Mouse (Mus musculus) layer of hippocampus, adult 18-20 months (tissue): ENCODE data around the gene Xylt1. TPM values are rescaled to one million over a fixed set of nuclear protein-coding genes. Genes with fewer than 3 reads are reported as not detected.

Source experiments
- DNase-seq, 2 experiments: peaks; one replicate each; pipeline ENCODE4 v3.0.0; 2022; ENCODE audit warnings: low spot score in 2 of 2
- total RNA-seq, 2 experiments: library from RNA; stranded (reverse); gene quantifications; 2 replicates each; pipeline ENCODE4 v1.2.3; 2021

Xylt1 gene
- total RNA-seq, 2 experiments from 2014 or later = 45.0 to 46.7 TPM

DNA sequence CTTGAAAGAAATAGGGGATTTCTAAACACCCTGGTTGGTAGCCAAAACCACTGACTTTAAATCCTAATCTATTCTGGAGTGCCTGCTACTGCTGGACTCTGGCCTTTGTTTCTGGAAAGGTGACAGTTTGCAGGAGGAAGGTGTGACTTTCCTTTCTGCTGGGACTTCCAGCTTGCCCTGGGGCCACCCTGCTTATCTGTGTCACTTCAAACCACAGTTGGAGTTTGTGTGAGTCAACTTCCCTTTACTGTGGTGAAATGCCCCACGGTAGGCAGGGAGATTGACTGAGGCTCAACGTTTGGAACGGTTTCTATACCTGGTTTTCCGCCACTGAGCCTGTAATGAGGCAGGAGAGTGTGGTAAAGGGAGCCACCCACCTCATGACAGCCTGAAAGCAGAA lies 13.2 kb downstream of the Xylt1 start:
- DNase-seq = no peak

GRCm38 (mm10) chr7:117394380-117394779 lies 13.6 kb downstream of the Xylt1 start:
- no peak for DNase-seq

- no peak for DNase-seq
Measured at GRCm38 (mm10) chr7:117395511-117395910, 14.7 kb downstream of the Xylt1 start.

GRCm38 (mm10) chr7:117397877-117398276 lies 17.1 kb downstream of the Xylt1 start:
- no peak for DNase-seq

DNA sequence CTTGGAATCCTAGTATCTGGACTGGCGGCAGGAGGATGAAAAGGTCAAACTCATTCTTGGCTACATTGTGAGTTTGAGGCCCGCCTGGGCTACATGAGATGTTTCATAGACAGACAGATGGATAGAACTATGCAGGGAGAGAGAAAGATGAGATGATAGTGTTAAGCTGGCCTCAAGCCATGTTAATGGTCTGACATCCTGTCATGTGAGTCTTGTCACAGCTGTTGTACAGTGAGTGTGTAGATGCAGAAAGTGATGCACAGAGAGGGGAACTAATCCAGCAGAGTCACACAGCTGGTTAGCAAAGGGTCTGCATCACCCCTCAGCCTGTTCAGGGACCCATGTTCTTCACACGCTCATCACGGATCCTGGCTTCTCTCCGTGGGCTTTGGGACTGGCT lies 19.2 kb downstream of the Xylt1 start:
- no peak for DNase-seq

GRCm38 (mm10) chr7:117401581-117401980 lies 20.8 kb downstream of the Xylt1 start:
- DNase-seq = no peak

DNA sequence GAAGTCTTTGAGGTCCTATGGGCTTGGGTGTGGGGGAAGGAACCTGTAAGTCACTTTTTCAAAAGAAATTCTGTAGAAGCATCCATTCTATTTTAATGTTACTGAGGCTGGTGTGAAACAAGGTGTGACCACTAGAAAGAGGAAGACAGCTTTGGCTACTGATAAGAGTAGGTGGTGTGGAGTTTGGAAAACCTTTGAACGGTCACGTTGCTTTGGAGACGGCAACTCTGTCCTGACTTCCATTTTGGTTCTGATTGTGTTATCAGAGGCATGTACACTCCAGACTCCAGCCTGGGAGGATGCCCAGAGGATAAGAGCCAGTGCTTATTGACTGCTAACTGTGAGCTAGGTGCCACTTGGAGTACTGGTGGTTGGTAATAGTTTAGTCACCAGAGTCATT lies 25.6 kb downstream of the Xylt1 start:
- DNase-seq = no peak

DNA sequence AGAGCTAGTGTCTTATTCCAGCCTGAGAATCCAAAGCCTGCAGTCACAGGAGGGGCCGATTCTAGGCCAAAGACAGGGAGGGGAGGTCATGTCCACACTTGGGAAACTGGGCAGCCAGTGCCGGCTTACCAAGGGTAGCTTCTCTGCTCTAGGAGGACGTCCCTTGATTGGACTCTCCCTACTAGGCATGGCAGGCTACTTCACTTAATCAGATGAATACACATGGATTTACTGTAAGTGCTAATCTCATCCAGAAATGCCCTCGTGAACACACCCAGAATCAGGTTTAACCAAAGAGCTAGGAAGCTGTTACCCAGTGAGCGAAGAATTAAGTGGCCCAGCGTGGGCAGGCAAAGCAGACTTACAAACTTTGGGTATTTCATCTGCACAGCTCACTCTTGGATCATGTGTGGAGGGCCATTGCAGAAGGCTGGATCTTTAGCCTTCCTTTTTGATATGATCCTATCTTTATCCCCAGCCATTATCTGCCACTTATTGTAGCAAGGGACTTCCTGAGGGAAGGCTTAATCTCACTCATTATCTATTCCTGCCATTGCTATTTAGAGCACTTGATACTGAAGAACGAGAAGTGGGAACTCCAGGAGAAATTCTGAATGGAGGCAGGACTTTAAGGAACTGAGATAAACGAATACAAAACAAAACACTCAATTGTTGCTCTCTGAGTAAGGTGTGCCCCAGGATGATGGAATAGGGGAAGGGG lies 28.6 kb downstream of the Xylt1 start:
- no peak for DNase-seq

DNA sequence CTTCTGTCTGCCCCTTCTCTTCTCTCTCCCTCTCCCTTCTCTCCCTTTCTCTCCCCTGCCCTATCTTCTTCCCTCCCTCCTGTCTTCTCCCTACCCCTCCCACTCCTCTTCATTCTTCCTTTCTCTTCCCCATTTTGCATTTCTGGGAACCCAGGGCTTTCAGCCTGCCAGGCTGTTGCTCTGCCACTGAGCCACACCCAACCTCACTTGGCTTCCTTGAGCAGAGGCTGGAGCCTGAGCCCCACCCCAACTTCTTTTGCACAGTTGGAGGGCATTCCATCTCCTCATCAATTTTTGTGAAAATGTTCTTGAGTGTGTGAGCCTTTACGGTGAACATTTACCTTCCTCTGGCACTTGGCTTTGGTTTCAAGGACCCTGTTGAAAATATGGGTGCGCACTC lies 31.1 kb downstream of the Xylt1 start:
- DNase-seq = no peak

- no peak for DNase-seq
Measured at GRCm38 (mm10) chr7:117412405-117412804, 31.6 kb downstream of the Xylt1 start.

DNA sequence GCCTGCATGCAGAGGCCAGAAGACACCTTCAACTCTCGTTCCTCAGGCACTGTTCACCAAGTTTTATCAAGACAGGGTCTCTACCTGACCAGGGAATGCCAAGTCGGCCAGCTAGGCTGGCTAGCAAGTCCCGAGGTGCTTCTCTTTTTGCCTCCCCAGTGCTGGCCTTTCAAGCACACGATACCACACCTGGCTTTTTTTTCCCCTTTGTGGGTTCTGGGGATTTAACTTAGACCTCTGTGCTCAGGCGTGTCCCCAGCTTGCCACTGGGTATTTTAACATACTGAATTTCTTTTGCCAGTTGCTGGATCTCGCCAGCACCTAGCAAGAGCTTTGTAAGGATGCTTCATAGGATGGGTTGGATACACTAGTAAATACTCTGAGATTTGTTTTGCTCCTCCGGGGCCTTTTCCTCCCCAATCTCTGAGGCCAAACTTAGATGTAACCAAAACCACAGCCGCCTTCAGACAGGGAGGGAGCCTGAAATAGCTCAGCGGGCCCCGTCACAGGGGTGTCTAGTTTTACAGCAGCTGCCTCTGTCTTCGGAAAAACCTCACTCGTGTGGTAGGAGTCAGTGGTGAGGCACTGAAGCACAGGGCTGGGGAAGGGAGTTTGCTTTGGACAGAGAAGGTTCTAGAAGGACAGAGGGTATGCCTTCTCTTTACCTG lies 33.7 kb downstream of the Xylt1 start:
- DNase-seq = no peak

DNA sequence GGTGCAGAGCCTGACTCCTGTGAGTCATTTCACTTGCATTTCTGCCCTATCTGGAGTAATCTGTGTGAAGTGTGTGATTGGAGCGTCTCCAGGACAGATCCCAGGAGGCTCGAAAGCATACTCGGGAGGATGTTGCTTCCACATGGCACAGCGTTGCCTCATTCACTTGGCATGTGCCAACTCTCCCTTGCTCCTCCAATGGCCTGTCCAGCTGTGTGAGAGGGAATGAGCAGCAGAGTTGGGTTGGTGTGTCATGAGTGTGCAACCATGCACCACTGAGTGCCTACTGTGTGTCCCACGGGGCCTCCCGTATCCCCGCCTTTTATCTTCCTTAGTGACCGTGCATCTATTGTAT lies 34.2 kb downstream of the Xylt1 start:
- DNase-seq = no peak

GRCm38 (mm10) chr7:117419041-117419440 lies 38.3 kb downstream of the Xylt1 start:
- DNase-seq = peak in 1 of 2 experiments; percentile 33

DNA sequence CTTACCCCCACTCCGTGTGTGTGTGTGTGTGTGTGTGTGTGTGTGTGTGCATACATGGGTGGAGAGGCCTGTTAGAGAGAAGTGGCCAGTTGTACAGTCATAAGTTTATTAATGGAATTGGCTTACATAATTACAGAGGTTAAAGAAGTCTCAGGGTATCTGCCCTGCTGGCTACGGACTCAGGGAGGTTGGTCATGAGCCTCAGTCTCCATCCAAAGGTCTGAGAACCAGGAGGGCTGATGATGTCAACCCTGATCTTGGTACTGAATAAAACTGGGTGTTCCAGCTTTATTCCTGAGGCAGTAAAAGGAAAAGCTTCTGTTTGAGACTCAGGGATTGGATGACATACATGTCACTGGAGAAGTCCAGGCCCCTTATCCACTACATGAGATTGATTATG lies 39.1 kb downstream of the Xylt1 start:
- DNase-seq = no peak

DNA sequence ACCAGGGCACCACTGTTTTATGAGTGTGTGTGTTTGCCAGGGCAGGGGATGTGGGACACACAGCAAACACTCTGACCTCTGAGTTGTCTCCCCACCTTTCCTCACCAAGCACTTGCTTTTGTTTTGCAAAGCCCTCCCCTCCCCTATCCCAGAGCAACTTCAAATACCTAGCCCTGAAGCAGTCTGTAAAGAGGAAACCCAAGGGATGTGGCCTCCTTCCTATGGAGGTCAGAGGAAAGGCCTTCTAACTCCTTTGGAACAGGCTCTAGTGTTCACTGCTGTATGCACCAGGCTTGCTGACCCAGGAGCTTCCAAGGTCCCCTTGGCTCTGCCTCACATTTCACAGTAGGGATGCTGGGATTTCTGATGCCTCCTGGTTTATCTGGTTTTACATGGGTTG lies 39.5 kb downstream of the Xylt1 start:
- DNase-seq = no peak

DNA sequence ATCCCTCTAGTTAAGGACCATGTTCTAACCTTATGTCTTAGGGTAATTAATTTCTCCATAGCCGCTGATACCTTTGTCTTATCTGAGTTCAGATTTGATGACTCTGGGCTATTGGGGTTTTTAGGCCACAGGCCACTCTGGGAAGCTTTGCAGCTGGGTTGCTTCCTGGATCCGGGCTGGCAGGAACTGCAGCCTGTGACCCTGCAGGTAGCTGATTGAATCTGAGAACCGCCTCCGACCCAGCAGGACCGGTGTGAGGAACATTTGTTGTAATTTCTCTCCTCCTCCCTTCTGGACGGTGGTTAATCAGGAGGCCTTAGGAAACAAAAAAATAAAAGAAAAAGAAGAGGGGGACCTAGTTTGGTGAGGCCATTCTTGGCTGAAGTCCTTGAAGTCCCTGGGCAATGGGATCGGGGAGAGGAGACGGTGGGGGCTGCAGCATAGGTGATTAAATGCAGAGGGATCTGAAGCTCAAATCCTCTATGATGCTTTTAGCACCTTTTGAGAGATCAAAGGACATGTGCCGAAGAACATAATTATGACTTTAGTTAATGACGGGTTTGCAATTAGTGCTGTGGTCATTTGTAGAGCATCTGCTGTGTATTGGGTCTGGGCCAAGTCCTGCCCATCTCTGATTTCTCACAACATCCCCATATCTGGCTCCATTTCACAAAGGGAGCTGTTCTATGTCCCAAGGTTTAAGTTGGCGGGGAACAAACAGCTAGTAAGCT lies 40.2 kb downstream of the Xylt1 start:
- no peak for DNase-seq

GRCm38 (mm10) chr7:117424841-117425240 lies 44.1 kb downstream of the Xylt1 start:
- no peak for DNase-seq

- DNase-seq = no peak
Measured at GRCm38 (mm10) chr7:117426366-117426765, 45.6 kb downstream of the Xylt1 start.

GRCm38 (mm10) chr7:117428690-117429224 lies 48.0 kb downstream of the Xylt1 start:
- peak; percentile 26 to 61 for DNase-seq

GRCm38 (mm10) chr7:117429483-117429882 lies 48.7 kb downstream of the Xylt1 start:
- DNase-seq = no peak

GRCm38 (mm10) chr7:117429895-117430294 lies 49.1 kb downstream of the Xylt1 start:
- no peak for DNase-seq

DNA sequence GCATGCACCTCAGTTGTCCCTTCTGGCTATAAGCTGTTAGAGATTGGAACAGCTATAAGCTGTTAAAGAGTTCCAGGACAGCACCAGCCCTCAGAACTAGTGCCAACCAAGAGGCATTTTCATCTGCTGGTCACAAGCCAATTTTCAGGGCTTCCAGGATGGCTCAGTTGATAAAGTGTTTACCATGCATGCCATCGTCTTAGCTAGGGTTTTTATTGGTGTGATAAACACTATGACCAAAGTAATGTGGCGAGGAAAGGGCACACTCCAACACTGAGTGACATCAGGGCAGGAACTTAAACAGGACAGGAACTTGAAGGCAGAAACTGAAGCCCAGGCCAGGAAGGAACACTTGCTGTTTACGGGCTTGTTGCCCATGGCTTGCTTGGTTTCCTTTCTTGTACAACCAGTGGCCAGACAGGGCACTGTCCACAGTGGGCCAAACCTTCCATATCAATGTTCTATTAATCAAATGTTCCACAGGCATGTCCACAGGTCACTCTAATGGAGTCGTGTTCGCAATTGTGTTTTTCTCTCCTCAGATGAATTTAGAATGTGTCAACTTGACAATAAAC lies 49.7 kb downstream of the Xylt1 start:
- no peak for DNase-seq
